Mouse (Mus musculus): ENCODE measurements around the gene Zeb2.

Gene Zeb2

DNA sequence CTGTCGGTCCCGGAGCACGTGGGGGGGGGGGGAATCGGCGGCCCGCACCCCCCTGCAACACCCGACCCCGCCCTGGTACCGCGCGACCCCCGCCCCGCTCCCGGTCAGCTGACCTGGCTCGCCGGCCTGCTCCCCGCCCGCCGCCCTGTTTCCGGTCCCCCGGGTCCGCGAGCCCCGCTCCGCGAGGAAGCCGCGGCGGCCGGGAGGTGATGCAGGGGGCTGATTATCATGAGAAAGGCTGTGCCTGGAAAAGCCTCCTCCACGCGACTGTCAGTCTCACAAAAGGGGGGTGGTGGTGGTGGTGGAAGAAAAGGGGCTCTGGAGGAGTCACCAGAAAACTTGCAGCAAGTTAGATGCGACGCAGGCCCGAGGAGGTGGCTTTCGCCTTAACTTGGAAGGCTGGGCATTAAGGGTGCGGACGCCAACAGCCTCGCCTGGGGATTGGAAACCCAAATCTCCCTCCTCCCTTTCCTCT lies at the start of gene Zeb2:
Zeb2 (minus strand) TSS at position 309 of the 475 bp plus-strand sequence.
- DNase-seq, result peak; percentile 79 to 86

DNA sequence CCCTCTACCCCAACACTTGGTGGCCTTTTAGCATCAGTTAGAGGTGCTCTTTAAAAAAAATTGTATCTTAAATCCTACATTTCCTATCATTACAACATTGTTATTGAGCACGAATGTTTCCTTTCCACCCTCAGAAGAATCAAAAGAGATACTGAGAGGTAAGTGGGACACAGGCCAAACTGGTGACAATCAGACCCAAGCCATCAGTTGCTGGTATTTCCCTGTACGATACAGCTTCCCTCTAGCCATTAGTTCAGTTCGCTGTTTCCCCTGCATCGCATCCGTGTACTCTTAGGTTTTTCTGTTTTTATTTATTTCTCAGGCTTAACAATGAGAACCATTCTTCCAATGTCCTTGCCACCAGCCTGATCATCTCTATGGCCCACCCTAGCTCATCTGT lies 41.6 kb upstream of the Zeb2 start:
- no peak for DNase-seq

DNA sequence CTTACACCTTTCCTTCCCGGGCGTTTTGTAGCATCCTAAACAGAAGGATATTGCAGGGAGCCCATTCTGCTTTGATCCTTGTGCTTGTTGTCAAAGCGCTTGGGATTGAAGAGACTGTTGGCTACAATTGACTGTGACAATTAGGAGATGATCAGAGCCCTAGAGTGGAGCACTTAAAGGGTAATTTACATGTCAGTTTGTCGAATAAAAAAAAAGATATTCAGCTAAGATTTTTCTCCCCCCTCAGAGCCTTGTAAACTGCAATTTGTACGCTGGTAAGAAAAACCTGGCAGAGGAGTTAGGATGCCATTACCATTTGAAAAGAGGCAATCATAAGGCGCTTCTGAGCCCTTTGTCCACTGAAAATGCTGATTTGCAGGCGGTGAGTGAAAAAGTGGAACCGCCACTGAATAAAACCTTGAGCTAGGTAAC lies 41.2 kb upstream of the Zeb2 start:
- DNase-seq, result no peak

DNA sequence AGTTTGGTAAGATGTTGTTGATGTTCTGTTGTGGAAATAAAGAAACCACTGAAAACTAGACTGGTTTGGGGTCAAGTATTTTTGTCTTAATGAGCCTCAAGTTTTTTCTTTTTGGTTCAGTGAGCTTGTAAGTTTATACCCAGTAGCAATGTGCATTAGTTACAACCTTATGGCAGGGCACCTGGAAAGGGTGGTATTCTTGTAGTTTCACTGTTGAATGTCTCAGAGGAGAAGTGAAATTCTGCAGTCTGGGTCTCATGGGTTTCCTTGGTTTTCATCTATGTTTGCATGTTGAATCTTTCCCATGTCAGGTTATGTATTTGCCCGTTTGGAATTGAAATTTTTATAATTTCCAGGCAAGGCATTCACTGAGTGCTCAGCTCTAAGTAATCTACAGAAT lies 36.1 kb upstream of the Zeb2 start:
- no peak for DNase-seq

DNA sequence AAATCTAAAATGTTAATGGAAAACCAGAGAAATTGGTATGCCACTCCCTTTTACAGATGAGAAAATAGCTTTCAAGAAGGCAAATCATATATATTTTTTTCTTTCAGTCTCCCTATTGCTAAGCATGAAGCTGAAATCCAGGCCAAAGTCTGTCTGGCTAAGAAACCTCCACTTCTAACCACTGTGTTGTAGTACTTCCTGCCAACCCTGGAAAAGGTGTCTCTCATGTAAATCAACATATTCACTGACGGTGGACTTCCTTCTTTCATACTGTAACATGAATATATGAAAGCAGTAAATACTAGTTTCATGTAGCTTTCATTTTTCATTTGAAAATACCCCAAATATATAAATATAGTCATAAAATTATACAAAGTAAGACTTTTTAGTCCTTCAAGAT lies 26.0 kb upstream of the Zeb2 start:
- no peak for DNase-seq

DNA sequence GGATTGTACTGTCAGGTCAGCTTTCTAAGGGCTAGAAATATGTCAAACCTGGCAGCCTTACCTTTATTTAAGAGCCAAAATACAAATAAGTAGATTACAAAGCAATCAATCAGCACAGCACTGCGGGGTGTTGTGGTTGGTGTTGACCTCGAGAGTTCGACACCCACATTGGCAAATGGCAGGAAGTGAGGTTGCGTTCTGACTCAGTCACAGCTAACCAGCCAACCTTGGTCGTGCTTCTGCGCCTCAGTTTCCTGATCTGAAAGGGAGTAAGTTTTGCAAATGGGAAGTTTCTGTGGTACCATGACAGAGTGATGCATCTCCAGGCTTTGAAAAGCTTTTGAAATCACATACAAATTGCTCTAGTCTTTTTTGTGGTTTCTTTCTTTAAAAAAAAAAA lies 21.7 kb upstream of the Zeb2 start:
- DNase-seq, result no peak

DNA sequence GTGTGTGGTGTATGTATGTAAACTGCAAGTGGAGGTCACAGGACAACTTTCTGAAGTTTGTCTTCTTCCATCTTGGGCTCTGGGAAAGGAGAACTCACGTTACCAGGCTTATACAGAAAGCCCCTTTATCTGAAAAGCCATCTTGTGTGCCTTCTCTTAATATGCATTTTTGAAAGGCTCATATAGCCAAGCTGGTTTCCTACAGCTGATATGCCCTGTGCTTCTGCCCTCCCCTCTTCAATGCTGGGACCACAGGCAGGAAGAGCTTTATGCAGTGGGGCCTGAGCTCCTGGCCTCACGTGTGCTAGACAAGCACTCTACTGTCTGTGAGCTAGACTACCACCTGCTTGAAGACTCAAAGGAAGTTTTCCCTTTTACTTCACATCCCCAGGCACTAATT lies 19.6 kb upstream of the Zeb2 start:
- no peak for DNase-seq

DNA sequence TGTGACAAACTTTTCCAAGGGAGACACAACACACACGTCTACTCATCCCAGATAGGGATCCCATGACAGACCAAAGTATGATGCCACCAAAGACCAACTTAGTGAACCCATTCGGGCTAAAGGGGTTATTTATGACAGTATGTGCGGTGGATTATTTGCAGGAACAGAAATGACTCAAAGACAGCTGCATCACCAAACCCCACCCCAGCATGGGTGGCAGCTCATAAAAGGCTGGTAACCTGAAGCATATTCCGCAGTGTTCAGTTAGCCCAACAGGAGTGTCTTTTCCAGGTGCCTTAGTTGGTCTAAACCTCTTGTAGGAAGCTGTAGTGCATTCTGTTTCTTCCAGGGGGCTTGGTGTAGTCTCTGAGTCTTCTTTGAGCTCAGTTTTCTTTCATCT lies 16.0 kb upstream of the Zeb2 start:
- DNase-seq, result no peak

DNA sequence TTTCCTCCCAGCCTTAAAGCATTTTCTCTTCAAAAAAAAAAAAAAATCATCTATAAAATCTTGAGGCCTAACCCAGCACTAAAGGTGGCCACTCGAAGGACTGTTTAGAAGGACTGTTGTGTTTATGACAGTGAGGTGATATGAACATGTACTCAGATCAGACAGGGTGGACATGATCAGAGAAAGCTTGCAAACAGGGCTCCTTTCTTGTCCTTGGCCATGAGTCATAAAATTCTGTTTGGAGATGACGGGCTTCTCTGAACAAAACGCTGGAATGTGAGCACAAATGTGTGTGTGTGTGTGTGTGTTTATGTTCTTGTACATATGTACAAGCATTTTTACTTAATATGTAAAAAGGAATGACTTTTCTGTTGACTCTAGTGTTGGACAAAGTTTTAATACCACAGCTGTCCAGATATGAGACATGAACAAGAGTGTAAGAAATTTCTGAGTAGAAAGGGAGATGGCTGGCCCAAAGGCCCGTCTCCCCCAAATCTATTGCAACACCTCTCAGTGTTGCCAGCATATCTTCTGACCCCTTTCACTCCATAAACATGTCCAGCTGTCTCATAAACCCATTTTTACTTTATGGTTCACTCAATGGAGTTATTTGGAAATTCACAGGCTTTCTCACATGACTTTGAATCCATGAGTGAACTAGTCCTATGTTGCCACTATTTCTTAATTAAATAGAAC lies 13.4 kb upstream of the Zeb2 start:
- no peak for DNase-seq

DNA sequence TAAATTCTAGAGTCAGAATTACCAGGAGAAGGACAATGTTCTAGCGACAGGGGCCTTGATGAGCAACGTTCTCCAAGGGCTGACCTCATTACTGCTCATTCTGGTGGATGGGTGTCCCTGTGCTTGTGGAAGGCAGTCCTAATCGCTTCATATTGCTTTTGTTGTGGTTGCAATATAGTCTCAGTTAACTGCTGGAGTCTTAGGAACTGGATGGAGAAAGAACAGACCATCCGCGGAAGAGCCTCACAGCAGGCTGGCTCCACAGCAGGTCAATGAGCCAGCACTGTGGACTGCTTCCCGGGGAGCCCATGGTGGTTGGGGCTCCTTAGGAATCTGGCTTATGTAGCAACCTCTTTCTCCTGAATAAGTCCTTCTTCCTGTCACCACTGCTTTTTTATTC lies 12.4 kb upstream of the Zeb2 start:
- DNase-seq, result no peak

DNA sequence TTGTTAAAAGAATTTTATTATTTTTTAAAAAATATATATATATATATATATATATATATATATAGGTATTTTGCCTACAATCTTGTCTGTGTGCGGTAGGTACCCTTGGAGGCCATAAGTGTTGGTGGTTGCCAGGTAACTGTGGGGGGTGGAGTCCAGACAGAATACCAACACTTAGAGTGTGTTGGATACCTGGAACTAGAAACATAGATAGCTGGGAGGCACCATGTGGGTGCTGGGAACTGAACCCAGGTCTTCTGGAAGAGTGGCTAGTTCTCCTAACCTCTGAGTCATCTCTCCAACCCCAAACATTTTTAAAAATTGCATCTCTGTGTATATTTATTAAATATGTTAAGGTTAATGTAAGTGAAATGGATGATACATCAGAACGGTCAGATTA lies 11.5 kb upstream of the Zeb2 start:
- no peak for DNase-seq

DNA sequence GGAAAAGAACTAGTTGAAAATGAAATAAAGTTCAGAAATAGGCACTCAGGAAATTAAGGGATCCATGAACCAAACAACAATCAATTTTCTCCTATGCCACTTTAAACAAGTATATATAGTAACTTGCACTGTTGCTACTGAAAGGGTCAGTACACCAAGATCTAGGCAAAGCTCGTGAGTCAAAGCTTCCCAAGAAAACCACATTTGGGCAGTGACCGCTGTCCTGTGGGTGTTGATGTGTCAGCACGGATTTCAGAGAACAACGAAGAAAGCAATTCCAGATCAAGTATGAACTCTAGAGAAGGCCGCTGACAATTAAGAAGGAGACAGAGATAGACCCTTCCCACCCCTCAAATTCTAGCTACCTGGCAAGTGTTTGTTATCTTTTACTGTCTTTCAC lies 9.2 kb upstream of the Zeb2 start:
- no peak for DNase-seq

DNA sequence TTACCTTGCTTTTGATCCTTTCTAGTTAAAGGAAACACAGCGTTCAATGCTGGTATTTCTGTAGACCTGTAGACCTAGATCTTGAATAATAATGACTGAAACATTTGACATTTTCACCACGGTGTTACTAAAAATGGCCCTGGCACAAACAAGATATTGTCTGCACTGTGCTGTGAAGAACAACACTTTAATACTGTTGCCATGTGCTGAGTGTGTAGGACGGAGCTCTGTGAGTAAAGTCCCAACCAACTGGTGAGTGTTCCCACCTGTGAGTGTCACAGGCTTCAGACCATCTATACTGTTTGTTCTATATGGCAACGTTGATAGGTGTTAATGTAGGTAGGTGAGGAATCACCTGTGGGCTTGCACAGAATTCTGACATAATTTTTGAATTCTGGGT lies 8.0 kb upstream of the Zeb2 start:
- no peak for DNase-seq

DNA sequence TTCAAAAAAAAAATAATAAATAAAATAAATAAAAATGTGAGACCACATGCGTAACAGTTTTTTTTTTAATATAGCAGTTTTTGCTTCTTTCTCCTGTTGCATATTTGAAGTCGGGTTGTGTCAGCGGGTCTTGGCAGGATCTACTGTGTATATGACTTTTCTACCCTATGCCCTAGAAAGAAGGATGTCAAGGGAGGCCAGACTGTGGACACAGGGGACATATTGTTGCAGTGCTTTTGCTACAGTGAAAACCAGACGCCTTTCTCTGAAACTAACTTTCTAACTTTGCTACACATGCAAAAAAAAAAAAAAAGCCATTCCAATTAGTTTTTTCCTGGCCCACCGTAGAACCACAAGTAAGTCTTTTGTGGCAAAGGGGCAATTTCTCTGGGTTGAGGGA lies 6.3 kb upstream of the Zeb2 start:
- DNase-seq, result no peak

DNA sequence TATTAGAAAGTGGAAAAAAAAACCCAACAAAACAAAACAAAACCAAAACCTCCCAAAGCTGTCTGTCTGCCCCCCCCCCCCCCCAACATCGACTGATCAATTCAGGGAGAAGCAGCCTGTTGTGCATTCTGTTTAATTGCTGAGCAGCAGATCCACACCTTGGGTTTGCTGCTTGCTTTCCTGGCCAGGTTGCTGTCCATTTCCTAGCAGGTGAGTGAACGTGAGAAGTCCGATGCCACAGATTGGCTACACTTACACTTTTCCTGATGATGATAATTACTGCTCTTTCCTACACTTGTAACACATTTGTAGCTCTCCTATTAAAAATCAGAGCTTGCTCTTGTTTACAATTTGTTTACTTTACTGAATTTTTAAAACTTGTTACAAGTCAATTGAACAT lies 926 bp upstream of the Zeb2 start:
- DNase-seq, result no peak

DNA sequence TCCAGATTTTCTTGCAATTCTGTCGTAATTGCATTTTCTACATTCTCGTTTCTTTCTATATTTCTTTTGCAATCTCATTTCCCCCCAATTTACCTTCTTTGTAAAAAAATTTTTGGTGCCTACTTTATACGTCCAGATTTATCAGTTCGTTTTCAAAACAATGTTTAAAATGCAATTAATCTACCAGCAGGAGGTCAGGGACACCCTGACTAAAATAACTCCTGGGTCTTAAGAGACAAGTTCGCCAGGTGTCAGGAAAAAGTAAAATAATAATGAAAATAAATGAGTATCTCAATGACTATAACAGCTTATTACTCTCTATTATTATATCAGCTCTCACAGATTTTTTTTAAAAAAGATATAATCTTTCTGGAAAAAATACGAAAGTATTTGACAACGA lies 397 bp upstream of the Zeb2 start:
- DNase-seq, result no peak

DNA sequence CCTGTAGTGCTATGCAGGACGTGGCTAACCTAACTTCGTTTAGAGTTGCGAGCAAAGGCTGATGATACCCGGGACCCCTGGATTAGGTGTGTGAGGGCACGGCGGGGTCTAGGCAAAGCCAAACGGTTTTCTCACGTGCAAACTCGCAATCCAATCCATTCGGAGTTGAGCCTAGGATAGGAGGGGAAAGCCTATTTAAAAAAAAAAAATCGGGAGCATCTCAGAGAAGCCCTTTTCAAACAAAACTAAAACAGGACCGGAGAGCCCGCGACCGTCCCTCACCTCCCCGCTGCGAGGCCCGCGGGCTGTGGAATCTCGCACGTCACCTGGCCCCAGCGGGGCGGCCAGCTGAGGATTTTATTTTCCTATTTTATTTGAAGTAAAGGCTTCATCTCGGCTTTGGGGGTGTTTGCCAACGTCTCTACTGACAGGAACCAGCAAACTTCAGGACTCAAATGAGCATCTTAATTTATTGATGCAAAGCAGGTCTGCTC lies 617 bp downstream of the Zeb2 start:
- DNase-seq, result peak in 1 of 2 experiments; percentile 48

DNA sequence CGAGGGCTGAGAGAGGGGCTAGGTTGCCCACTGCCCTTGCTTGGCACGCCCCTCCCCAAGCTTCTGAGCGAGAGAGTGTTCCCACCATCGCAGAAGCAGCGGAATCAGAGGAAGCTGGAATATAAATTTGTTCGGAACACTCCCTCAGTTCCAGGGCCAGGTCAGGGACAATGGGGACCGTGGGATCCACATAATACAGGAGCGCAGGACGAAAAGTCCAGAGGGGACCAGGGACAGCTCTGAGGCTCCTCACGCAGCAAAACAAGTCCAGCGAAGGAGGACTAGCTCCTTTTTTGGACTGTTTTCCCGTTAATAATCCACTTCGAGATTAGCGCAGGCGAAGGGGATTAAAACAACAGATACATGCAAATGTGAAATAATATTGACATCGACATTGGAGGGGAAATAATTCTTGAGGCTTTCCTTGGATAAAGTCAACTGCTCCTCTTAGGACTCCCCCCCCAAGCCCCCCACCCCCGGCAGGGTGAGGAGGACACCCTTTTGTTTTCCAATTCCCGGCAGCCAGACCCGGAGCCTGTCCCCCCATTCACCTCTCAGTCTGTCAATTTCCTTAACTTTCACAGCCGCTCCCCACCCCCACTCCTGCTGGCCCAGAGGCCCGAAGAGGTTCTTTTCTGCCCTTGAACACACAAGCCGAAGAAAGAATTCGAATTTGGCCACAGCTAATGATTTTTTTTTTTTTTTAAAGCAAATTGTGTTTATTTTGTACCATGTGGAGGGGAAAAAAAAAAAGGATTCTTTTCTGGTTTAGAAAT lies 1.3 kb downstream of the Zeb2 start:
- DNase-seq, result peak; percentile 76 to 79

DNA sequence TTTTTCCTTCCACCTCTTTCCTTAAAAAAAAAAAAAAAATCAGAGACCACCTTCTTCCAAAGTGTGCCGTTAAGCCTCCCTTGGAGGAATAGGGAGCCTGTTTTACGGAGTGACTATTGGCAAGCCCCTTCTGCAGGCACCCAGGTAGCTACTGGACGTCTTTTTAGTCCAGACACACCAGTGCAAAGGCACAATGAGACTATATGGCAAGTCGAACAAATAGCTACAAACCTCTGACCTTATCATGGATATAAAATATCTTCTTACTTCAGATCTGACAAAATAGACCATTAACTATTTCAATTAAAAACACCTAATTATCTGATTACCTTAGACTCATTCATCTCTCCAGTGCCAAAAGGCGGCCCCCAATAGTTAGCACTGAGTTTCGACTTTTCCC lies 2.0 kb downstream of the Zeb2 start:
- DNase-seq, result no peak

DNA sequence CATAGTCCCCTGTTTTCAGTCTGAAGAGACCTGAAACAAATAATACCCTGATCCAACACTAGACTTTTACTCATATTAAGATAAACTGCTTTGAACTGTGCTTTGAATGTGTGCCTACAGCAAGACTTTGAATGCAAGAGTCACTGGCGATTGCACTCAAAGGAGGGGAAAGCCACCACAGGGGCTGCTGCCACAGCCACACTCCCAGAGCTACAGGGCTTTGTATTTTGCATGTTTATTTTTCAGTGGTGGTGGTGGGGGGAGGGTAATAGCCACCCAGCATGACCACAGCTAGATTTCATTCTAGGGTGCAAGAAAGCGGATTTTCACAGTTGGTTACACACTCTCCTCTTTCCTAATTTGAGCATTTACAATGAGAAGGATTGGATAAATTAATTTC lies 2.6 kb downstream of the Zeb2 start:
- peak in 1 of 2 experiments; percentile 47 for DNase-seq

DNA sequence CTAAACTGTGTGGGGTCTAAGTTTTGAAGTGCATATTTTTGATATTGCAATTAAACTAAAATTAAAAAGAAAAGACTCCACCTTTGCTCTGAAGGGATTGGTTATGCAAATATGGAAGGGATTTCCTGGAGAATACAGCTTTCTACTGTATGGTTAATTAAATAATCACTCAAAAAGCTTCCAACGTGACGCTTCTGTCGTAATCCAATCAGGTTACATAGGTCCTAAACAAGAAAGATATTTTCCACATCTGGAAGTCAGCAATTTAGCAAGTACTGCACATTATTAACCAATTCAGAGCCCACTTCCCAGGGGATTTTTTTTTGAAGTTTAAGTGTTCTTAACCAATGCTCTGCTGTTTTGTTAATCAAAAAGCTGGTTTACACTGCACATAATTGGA lies 3.3 kb downstream of the Zeb2 start:
- DNase-seq, result no peak

DNA sequence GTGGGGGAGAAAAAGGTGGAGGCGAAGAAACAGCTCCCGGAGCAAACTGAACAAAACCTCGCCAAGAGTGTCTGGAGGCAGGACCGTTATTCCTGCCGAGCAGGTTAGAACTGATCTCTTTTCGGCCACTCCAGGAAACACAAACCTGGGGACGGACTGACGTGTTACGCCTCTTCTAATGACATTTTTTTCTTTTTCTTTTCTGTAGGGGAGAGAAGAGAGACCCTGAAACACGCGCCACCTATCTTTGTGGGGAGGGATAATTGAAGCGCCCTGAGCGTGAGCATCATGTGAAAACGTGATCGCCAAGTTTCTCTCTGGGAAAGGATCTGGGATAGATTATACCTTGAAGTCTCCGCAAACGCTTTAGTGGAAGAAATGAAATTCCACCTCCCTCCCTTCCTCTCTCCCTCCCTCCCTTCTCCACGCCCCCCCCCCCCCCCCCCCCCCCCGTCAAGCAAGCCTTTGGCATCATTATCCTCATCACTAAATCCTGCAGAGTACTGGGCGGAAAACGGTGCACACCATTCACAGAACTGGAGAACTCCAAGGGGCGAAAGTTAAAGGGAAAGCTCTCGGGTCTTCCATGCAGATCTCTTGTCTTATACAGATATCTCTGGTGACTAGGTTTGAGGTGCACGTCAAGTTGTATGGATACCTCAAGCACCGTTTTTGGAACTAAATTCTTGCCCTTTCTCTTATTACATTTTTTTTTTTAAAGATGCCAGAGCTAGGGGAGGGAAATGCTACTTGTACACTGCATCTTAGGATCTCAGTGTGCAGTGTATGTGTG lies 4.1 kb downstream of the Zeb2 start:
- DNase-seq, result peak; percentile 68

DNA sequence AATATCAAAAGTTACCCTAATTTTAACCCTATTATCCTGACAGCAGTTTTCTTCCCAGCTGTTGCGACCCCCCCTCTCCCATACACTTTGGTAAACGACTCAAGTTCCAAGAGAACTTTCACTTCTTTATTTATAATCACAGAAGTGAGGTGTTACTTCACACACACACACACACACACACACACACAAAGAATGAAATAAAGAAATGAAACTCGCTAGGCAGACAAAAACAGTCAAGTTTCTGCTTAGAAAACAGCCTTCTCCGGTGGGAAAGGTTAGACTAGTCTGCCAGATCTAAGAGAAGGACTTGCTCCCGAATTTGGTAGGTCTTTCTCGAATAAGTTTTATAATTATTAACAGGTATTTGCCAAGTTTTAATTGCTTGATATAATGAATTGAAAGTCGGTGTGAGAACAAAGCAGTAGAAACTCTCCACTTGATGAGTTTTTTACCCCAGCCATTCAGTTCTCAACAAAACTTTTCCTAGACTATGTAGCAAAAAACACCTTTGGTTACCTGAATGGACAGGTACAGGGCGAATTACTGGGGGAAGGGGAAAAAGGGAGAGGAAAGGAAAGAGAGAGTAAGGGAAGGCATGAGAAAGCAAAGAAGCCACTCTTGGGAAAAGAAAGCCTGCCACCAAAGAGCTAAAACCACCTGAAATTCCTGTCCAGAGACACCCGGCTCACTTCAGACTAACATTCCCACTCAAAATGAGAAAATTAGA lies 5.0 kb downstream of the Zeb2 start:
- no peak for DNase-seq

Data from lung, postnatal 4 days (tissue).